Mouse (Mus musculus) small intestine, adult 2 months (tissue): ENCODE data around the gene Mfsd13b.

ENCODE experiments used
- CTCF ChIP-seq: fragments of 200-500 bp; IDR thresholded peaks from 2 replicates; pipeline ENCODE4 v1.5.1; 2012; ENCODE audit warnings: low read depth, mild to moderate bottlenecking, control low read depth, inconsistent platforms, low read length, moderate library complexity, mixed read lengths; ENCODE audit not compliant: insufficient replicate concordance, insufficient read length; ENCODE audit errors: extremely low read depth
- POLR2A ChIP-seq: fragments of 200-500 bp; IDR thresholded peaks from 2 replicates; pipeline ENCODE4 v1.6.1; 2012; ENCODE audit warnings: low read depth, mild to moderate bottlenecking, control low read depth, inconsistent platforms, low read length, moderate library complexity

- TF ChIP-seq POLR2A: no peak
- no peak for TF ChIP-seq CTCF
Observed at GRCm38 (mm10) chr7:121025221-121026008, 43.1 kb downstream of the Mfsd13b start.
